Mouse (Mus musculus) lung, embryonic 15.5 days (tissue): ENCODE results near the gene Mark3. TPM values are rescaled to one million over a fixed set of nuclear protein-coding genes. Genes with fewer than 3 reads are reported as not detected.
"Not testable (repeated sequence)": the region's sequence is repeated elsewhere in the genome, so short reads cannot be mapped to it uniquely, and the experiment has no call there.

Experiments used
- ATAC-seq: fragments of 200-750 bp; cut with Nextera tagmentation; 2 replicates; pipeline ENCODE4 v1.8.0; 2017; ENCODE audit warnings: moderate number of reproducible peaks, borderline replicate concordance; ENCODE audit not compliant: low FRiP score, low TSS enrichment; ENCODE audit errors: extremely low read depth
- H3K27ac ChIP-seq: fragments of 300-500 bp; sonication (generic); 2 replicates; pipeline ENCODE4 v1.5.1; 2015; ENCODE audit warnings: moderate library complexity, mild to moderate bottlenecking, inconsistent platforms
- H3K27me3 ChIP-seq: fragments of 300-500 bp; sonication (generic); 2 replicates; pipeline ENCODE4 v1.6.1; 2015; ENCODE audit warnings: inconsistent platforms
- H3K36me3 ChIP-seq: fragments of 300-500 bp; sonication (generic); 2 replicates; pipeline ENCODE4 v1.6.1; 2015; ENCODE audit warnings: inconsistent platforms
- H3K4me1 ChIP-seq: fragments of 300-500 bp; sonication (generic); 2 replicates; pipeline ENCODE4 v1.6.1; 2015; ENCODE audit warnings: inconsistent platforms
- H3K4me2 ChIP-seq: fragments of 300-500 bp; sonication (generic); 2 replicates; pipeline ENCODE4 v1.6.1; 2015; ENCODE audit warnings: inconsistent platforms, mild to moderate bottlenecking, moderate library complexity
- H3K4me3 ChIP-seq: fragments of 300-500 bp; sonication (generic); 2 replicates; pipeline ENCODE4 v1.5.1; 2015; ENCODE audit warnings: mild to moderate bottlenecking, inconsistent platforms
- H3K9ac ChIP-seq: fragments of 300-500 bp; sonication (generic); 2 replicates; pipeline ENCODE4 v1.6.1; 2015; ENCODE audit warnings: inconsistent platforms
- H3K9me3 ChIP-seq: fragments of 300-500 bp; sonication (generic); 2 replicates; pipeline ENCODE4 v1.6.1; 2016; ENCODE audit warnings: inconsistent platforms
- WGBS: fragments of 180-500 bp; shearing (Covaris S2); methylation state at CpG from one replicate; pipeline ENCODE4 v1.1.7; 2015; 5-methylcytosine and 5-hydroxymethylcytosine counted together
- polyA plus RNA-seq: library from polyadenylated mRNA; unstranded; fragments of >200 nt; fragmentation: Nextera tagmentation; extraction: Ambion mirVana; gene quantifications from 2 replicates; pipeline ENCODE4 v1.2.1, GENCODE M21; 2015

The Mark3 gene
- polyA plus RNA-seq, 1 experiment from 2014 or later = 34.8 TPM

DNA sequence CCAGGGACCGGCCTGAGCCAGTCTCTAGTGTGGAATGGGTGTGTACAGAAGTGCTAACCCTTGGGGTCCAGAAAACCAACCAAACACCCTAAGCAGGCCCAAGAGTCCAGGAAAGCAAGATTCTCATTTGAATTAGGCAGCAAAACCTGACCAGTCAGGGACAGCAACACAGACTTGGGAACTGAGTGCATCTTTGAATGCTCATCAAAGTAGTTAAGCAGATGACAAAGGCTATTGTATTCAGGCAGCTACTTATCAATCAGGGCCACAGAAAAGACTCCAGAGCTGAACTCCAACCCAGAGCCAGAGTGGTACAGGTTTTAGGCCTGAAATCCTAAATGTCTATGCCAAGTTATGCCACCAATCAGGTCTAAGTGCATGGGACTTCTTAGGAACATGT is 86.3 kb downstream of the Mark3 start:
- Histone ChIP-seq H3K27ac (no peak overlapping the region), H3K9ac (no peak overlapping the region), H3K27me3 (no peaks in the 10 kb centered on the region), H3K9me3 (no peaks in the 10 kb centered on the region), H3K4me1 (peaks cover 26% of the 10 kb centered on the region), H3K36me3 (peaks cover 22% of the 10 kb centered on the region), H3K4me3 (no peak overlapping the region), H3K4me2 (no peak overlapping the region)
- ATAC-seq = no peak
- WGBS = 91% methylated on average over 1 of the region's 1 CpGs

DNA sequence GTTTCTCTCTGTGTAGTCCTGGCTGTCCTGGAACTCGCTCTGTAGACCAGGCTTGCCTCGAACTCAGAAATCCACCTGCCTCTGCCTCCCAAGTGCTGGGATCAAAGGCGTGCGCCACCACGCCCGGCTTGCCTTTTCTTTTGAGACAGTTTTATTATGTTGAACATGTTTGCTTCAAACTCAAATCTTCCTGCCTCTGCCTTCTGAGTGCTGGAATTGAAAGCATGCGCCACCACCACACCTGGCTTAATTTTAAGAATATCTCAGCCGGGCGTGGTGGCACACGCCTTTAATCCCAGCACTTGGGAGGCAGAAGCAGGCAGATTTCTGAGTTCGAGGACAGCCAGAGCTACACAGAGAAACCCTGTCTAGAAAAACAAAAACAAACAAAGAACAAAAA is 87.2 kb downstream of the Mark3 start:
- H3K9ac ChIP-seq, H3K4me2 ChIP-seq, H3K9me3 ChIP-seq, H3K4me3 ChIP-seq, H3K27me3 ChIP-seq, ATAC-seq, H3K27ac ChIP-seq: not testable (repeated sequence)
- peaks cover 29% of the 10 kb centered on the region for H3K4me1 ChIP-seq
- WGBS = 95% methylated on average over 11 of the region's 11 CpGs
- peaks cover 13% of the 10 kb centered on the region for H3K36me3 ChIP-seq

- Histone ChIP-seq H3K9ac (no peak overlapping the region), H3K27me3 (no peaks in the 10 kb centered on the region), H3K4me2 (peak overlapping the region; percentile 41), H3K27ac (peak overlapping the region; percentile 96), H3K4me3 (no peak overlapping the region), H3K4me1 (peaks cover 30% of the 10 kb centered on the region), H3K36me3 (peaks cover 7% of the 10 kb centered on the region), H3K9me3 (no peaks in the 10 kb centered on the region)
- WGBS = 30% methylated on average over 17 of the region's 17 CpGs
- ATAC-seq = no peak; the same call in 1 of the 2 replicates
These were observed 89.2 kb downstream of the Mark3 start for GRCm38 (mm10) chr12:111663228-111664143.

- no peaks in the 10 kb centered on the region for H3K9me3 ChIP-seq
- peak overlapping the region; percentile 41 for H3K4me2 ChIP-seq
- peaks cover 37% of the 10 kb centered on the region for H3K4me1 ChIP-seq
- WGBS = 7% methylated on average over 6 of the region's 6 CpGs
- 0 out of 2 replicates have a peak, but pooled peaks cover under 1% of the 10 kb centered on the region for H3K27me3 ChIP-seq
- H3K27ac ChIP-seq = peak overlapping the region; percentile 96
- no peak overlapping the region for H3K9ac ChIP-seq
- peak; percentile 84 for ATAC-seq
- H3K4me3 ChIP-seq = no peak overlapping the region
- peaks cover 7% of the 10 kb centered on the region for H3K36me3 ChIP-seq
These were observed 89.9 kb downstream of the Mark3 start for GRCm38 (mm10) chr12:111664144-111664634.

DNA sequence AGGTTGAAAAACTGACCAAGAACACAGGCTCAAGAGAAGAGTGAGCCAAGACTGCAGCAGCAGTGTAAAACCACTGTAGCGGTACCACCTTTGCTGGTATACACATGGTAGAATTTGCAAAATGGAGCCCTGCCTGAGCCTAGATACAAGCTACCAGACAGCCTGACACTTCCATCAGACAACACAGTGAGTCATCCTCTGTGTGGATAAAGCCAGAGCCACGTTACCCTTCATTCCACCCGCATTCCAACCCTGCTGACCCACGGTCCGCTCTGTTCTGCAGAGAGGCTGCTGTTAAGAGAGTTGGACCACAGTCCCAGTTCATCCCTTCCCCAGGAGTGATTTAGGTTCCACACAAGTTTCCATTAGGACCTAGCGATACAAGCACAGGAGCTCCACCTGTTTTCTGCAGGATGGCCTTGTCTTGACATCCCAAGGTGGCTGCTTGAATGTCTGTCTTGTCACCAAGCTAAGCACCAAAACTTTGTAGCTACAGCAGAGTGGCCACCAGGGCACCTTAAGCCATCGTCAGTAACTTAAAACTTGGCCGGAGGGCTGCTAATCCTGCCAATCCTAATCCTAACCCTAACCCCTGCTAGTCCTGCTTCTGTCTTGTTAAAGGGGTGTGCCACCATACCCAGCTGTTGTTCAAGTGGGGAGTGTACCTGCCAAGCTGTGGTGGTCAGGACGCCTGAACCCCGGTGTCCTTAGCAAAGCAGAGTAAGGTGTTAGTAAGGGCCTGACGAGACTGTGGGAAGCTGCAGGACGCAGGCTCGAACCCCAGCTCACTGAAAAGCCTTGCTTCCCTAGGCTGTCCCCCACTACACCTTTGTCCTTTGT is 90.9 kb downstream of the Mark3 start:
- WGBS = 74% methylated on average over 13 of the region's 13 CpGs
- Histone ChIP-seq H3K4me2 (no peak overlapping the region), H3K27ac (peak overlapping the region; percentile 96)

GRCm38 (mm10) chr12:111666380-111666779 is 92.1 kb downstream of the Mark3 start:
- H3K9me3 ChIP-seq = no peaks in the 10 kb centered on the region
- no peak overlapping the region for H3K27ac ChIP-seq
- no peak overlapping the region for H3K4me2 ChIP-seq
- H3K36me3 ChIP-seq = peaks cover 4% of the 10 kb centered on the region
- H3K27me3 ChIP-seq = peaks cover 19% of the 10 kb centered on the region
- peaks cover 58% of the 10 kb centered on the region for H3K4me1 ChIP-seq
- 76% methylated on average over 13 of the region's 13 CpGs for WGBS
- no peak overlapping the region for H3K9ac ChIP-seq
- no peak for ATAC-seq
- no peak overlapping the region for H3K4me3 ChIP-seq

More for the DNA sequence above, 90.9 kb downstream of the Mark3 start:
- H3K4me3 ChIP-seq = no peak overlapping the region
- no peaks in the 10 kb centered on the region for H3K9me3 ChIP-seq
- no peak for ATAC-seq
- no peak overlapping the region for H3K9ac ChIP-seq
- peaks cover 47% of the 10 kb centered on the region for H3K4me1 ChIP-seq
- peaks cover 9% of the 10 kb centered on the region for H3K27me3 ChIP-seq
- peaks cover 7% of the 10 kb centered on the region for H3K36me3 ChIP-seq

DNA sequence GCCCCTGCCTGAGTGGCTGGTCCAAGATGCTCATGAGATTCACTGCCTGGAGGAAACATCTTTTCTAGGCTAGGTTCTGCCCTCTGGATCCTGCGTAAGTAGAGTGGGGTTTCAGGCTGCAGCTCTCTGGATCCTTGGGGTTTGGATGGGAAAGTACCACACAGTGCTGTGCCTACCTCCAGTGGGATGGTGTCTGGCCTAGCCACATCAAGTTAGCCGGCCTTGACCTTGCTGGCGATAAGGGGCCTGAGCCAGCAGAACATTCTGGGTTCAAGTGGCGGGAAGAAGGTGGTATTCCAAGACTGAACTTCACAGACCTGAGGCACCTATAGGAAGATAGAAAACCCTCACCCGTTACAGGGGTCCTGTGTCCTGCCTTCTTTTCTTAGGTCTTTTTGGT is 93.1 kb downstream of the Mark3 start:
- Histone ChIP-seq H3K27me3 (peaks cover 29% of the 10 kb centered on the region), H3K4me3 (no peak overlapping the region), H3K27ac (no peak overlapping the region), H3K9ac (no peak overlapping the region), H3K4me1 (peaks cover 68% of the 10 kb centered on the region), H3K4me2 (no peak overlapping the region), H3K36me3 (no peaks in the 10 kb centered on the region; the same call in 1 of the 2 replicates), H3K9me3 (no peaks in the 10 kb centered on the region)
- WGBS = 89% methylated on average over 5 of the region's 5 CpGs
- ATAC-seq = no peak

DNA sequence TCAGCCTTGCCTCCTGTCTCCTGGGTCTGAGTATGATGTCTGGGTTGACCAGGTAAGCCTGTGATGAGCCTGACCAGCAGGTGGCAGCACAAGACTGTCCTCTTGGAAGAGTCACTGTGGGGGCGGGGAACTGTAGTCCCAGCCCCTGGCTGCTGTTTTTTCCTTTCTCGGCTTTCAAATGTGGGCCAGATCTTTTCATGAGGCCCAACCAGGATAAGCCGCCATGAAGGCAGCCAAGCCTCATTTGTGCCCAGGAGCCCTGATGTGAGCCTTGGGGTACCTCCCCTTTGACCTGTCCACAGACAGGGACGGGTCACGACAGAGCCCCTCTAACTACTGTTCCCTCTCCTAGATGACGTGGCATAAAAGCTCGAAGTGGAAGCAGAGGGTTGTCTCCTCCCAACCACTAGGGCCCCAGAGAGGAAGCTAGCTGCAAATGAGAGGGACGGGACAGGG is 94.2 kb downstream of the Mark3 start:
- Histone ChIP-seq H3K27me3 (peaks cover 40% of the 10 kb centered on the region), H3K36me3 (no peaks in the 10 kb centered on the region), H3K4me1 (peaks cover 66% of the 10 kb centered on the region), H3K4me2 (peak overlapping the region; percentile 98), H3K4me3 (no peak overlapping the region), H3K27ac (peak overlapping the region; percentile 86), H3K9me3 (no peaks in the 10 kb centered on the region), H3K9ac (peak overlapping the region; percentile 25; the same call in 1 of the 2 replicates)
- 3% methylated on average over 8 of the region's 8 CpGs for WGBS
- ATAC-seq = peak; percentile 32

DNA sequence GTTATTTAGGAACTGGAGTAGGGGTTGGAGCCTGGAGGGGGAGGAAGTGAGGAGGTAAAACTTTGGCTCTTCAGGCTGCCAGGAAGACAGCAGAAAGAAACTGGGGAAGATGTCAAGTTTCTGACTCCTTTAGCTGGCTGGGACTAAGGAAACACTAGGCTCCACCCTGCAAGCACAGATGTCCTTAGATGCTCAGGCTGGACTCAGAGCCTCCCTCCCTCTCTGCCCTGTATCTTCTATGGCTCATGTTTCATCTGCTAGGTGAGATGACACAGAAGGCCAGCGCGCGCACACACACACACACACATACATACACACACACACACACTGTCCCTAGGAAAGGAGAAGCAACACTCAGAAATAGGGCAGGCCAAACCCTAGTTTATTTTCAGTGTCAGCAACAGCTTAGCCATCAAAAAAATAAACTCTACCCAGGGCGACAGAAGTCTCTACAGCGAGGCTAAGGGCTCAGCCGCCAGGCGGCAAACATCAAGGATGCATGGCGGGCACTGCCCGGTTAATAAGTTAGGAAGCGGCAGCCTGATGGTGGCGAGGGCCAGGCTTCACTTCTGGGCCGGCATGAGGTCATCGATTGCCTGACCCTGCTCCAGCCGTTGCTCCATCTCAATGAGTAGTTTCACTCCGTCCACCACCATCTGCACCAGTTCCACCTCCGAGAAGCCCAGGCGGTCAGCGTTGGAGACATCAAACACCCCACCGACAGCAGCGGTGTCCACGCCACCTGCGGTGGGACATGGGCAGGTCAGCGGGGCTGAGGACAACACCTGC is 94.9 kb downstream of the Mark3 start:
- H3K4me3 ChIP-seq = no peak overlapping the region
- 0 out of 2 replicates have a peak overlapping the region, but pooled peaks have one; percentile 25 for H3K9ac ChIP-seq
- H3K4me1 ChIP-seq = peaks cover 64% of the 10 kb centered on the region

GRCm38 (mm10) chr12:111669961-111670360 is 95.6 kb downstream of the Mark3 start:
- Histone ChIP-seq H3K4me2 (peak overlapping the region; percentile 98), H3K27me3 (peaks cover 48% of the 10 kb centered on the region), H3K4me3 (peak overlapping the region; percentile 53), H3K36me3 (no peaks in the 10 kb centered on the region), H3K9me3 (no peaks in the 10 kb centered on the region), H3K9ac (no peak overlapping the region; the same call in 1 of the 2 replicates), H3K4me1 (peaks cover 57% of the 10 kb centered on the region), H3K27ac (no peak overlapping the region)
- ATAC-seq = no peak
- 57% methylated on average over 8 of the region's 8 CpGs for WGBS

More for the DNA sequence above, 94.9 kb downstream of the Mark3 start:
- H3K27me3 ChIP-seq = peaks cover 47% of the 10 kb centered on the region
- H3K36me3 ChIP-seq = no peaks in the 10 kb centered on the region
- 61% methylated on average over 23 of the region's 23 CpGs for WGBS
- peak overlapping the region; percentile 86 for H3K27ac ChIP-seq
- no peak for ATAC-seq
- peak overlapping the region; percentile 98 for H3K4me2 ChIP-seq
- H3K9me3 ChIP-seq = no peaks in the 10 kb centered on the region
